Mouse (Mus musculus) midbrain, embryonic 12.5 days (tissue): Measurements from ENCODE around the gene Kcnd3. TPM values are rescaled to one million over a fixed set of nuclear protein-coding genes. Genes with fewer than 3 reads are reported as not detected.

ENCODE experiments used
- ATAC-seq: fragments of 200-750 bp; cut with Nextera tagmentation; 2 replicates; pipeline ENCODE4 v1.8.0; 2017; ENCODE audit warnings: low read depth, moderate TSS enrichment, moderate library complexity; ENCODE audit not compliant: low FRiP score
- H3K27ac ChIP-seq: fragments of 300-500 bp; sonication (generic); replicated peaks from 2 replicates; pipeline ENCODE4 v1.5.1; 2016; ENCODE audit warnings: mild to moderate bottlenecking
- H3K27me3 ChIP-seq: fragments of 300-500 bp; sonication (generic); 2 replicates; pipeline ENCODE4 v1.6.1; 2016; ENCODE audit warnings: mild to moderate bottlenecking
- H3K36me3 ChIP-seq: fragments of 300-500 bp; sonication (generic); 2 replicates; pipeline ENCODE4 v1.6.1; 2016
- H3K4me1 ChIP-seq: fragments of 300-500 bp; sonication (generic); 2 replicates; pipeline ENCODE4 v1.6.1; 2016
- H3K4me2 ChIP-seq: fragments of 300-500 bp; sonication (generic); replicated peaks from 2 replicates; pipeline ENCODE4 v1.6.1; 2016; ENCODE audit warnings: mild to moderate bottlenecking, moderate library complexity
- H3K4me3 ChIP-seq: fragments of 300-500 bp; sonication (generic); 2 replicates; pipeline ENCODE4 v1.5.1; 2016; ENCODE audit warnings: mild to moderate bottlenecking
- H3K9ac ChIP-seq: fragments of 300-500 bp; sonication (generic); replicated peaks from 2 replicates; pipeline ENCODE4 v1.6.1; 2016; ENCODE audit warnings: mild to moderate bottlenecking, moderate library complexity
- H3K9me3 ChIP-seq: fragments of 300-500 bp; sonication (generic); 2 replicates; pipeline ENCODE4 v1.6.1; 2016; ENCODE audit warnings: mild to moderate bottlenecking
- WGBS: fragments of 180-500 bp; shearing (Covaris S2); methylation state at CpG from one replicate; pipeline ENCODE4 v1.1.7; 2016; 5-methylcytosine and 5-hydroxymethylcytosine counted together
- polyA plus RNA-seq: library from polyadenylated mRNA; unstranded; fragments of >200 nt; fragmentation: Nextera tagmentation; extraction: Ambion mirVana; gene quantifications from 2 replicates; pipeline ENCODE4 v1.2.1, GENCODE M21; 2016

Kcnd3 gene
- polyA plus RNA-seq, 1 experiment from 2014 or later: 5.1 TPM

- WGBS: 65% methylated on average over 2 of the region's 2 CpGs
- H3K4me3 ChIP-seq: no peak overlapping the region
- no peak overlapping the region for H3K9ac ChIP-seq
- no peaks in the 10 kb centered on the region for H3K9me3 ChIP-seq
- peaks cover 15% of the 10 kb centered on the region for H3K4me1 ChIP-seq
- no peak overlapping the region for H3K4me2 ChIP-seq
- ATAC-seq: no peak
- no peak overlapping the region for H3K27ac ChIP-seq
- H3K36me3 ChIP-seq: no peaks in the 10 kb centered on the region
- H3K27me3 ChIP-seq: no peaks in the 10 kb centered on the region
Observed at GRCm38 (mm10) chr3:105592246-105592645, 140.1 kb downstream of the Kcnd3 start.

- ATAC-seq: no peak
- no peak overlapping the region for H3K4me2 ChIP-seq
- no peaks in the 10 kb centered on the region for H3K36me3 ChIP-seq
- no peaks in the 10 kb centered on the region for H3K27me3 ChIP-seq
- H3K9me3 ChIP-seq: no peaks in the 10 kb centered on the region
- H3K4me3 ChIP-seq: no peak overlapping the region
- H3K27ac ChIP-seq: no peak overlapping the region
- no peak overlapping the region for H3K9ac ChIP-seq
- H3K4me1 ChIP-seq: no peaks in the 10 kb centered on the region
- WGBS: 88% methylated on average over 4 of the region's 4 CpGs
Observed at GRCm38 (mm10) chr3:105600483-105600882, 148.4 kb downstream of the Kcnd3 start.

GRCm38 (mm10) chr3:105602966-105603365 is 150.8 kb downstream of the Kcnd3 start:
- H3K27ac ChIP-seq: no peak overlapping the region
- WGBS: 91% methylated on average over 5 of the region's 5 CpGs
- H3K9me3 ChIP-seq: no peaks in the 10 kb centered on the region
- H3K36me3 ChIP-seq: no peaks in the 10 kb centered on the region
- no peaks in the 10 kb centered on the region for H3K27me3 ChIP-seq
- H3K4me1 ChIP-seq: no peaks in the 10 kb centered on the region
- no peak overlapping the region for H3K9ac ChIP-seq
- no peak overlapping the region for H3K4me2 ChIP-seq
- H3K4me3 ChIP-seq: no peak overlapping the region
- no peak for ATAC-seq

- Histone ChIP-seq H3K9me3 (no peaks in the 10 kb centered on the region), H3K9ac (no peak overlapping the region), H3K4me1 (no peaks in the 10 kb centered on the region), H3K36me3 (no peaks in the 10 kb centered on the region), H3K4me3 (no peak overlapping the region), H3K27ac (no peak overlapping the region), H3K4me2 (no peak overlapping the region), H3K27me3 (no peaks in the 10 kb centered on the region)
- 83% methylated on average over 5 of the region's 5 CpGs for WGBS
- ATAC-seq: no peak
Observed at GRCm38 (mm10) chr3:105605726-105606125, 153.6 kb downstream of the Kcnd3 start.

- ATAC-seq: no peak
- Histone ChIP-seq H3K27me3 (no peaks in the 10 kb centered on the region), H3K4me3 (no peak overlapping the region), H3K4me2 (no peak overlapping the region), H3K36me3 (no peaks in the 10 kb centered on the region), H3K9ac (no peak overlapping the region), H3K27ac (no peak overlapping the region), H3K4me1 (no peaks in the 10 kb centered on the region), H3K9me3 (no peaks in the 10 kb centered on the region)
- WGBS: 89% methylated on average over 3 of the region's 3 CpGs
Observed at GRCm38 (mm10) chr3:105608857-105609256, 156.7 kb downstream of the Kcnd3 start.

GRCm38 (mm10) chr3:105611531-105612422 is 159.6 kb downstream of the Kcnd3 start:
- Histone ChIP-seq H3K4me1 (no peaks in the 10 kb centered on the region), H3K4me3 (no peak overlapping the region), H3K9ac (no peak overlapping the region), H3K9me3 (no peaks in the 10 kb centered on the region), H3K27me3 (no peaks in the 10 kb centered on the region), H3K4me2 (no peak overlapping the region), H3K27ac (no peak overlapping the region), H3K36me3 (no peaks in the 10 kb centered on the region)
- no peak for ATAC-seq
- 86% methylated on average over 7 of the region's 7 CpGs for WGBS

GRCm38 (mm10) chr3:105612423-105612814 is 160.3 kb downstream of the Kcnd3 start:
- 84% methylated on average over 4 of the region's 4 CpGs for WGBS
- H3K4me2 ChIP-seq: no peak overlapping the region
- no peaks in the 10 kb centered on the region for H3K27me3 ChIP-seq
- no peak overlapping the region for H3K27ac ChIP-seq
- no peak overlapping the region for H3K4me3 ChIP-seq
- 0 out of 2 replicates have a peak, but pooled peaks cover 2% of the 10 kb centered on the region for H3K4me1 ChIP-seq
- no peaks in the 10 kb centered on the region for H3K36me3 ChIP-seq
- no peak for ATAC-seq
- no peaks in the 10 kb centered on the region for H3K9me3 ChIP-seq
- no peak overlapping the region for H3K9ac ChIP-seq

GRCm38 (mm10) chr3:105616861-105617743 is 165.0 kb downstream of the Kcnd3 start:
- WGBS: 91% methylated on average over 2 of the region's 2 CpGs
- Histone ChIP-seq H3K4me3 (no peak overlapping the region), H3K27me3 (no peaks in the 10 kb centered on the region), H3K36me3 (no peaks in the 10 kb centered on the region), H3K9me3 (no peaks in the 10 kb centered on the region), H3K27ac (0 out of 2 replicates have a peak overlapping the region, but pooled peaks have one; percentile 30), H3K4me1 (0 out of 2 replicates have a peak, but pooled peaks cover 2% of the 10 kb centered on the region), H3K9ac (no peak overlapping the region), H3K4me2 (no peak overlapping the region)
- ATAC-seq: no peak

- Histone ChIP-seq H3K27me3 (no peaks in the 10 kb centered on the region), H3K4me3 (no peak overlapping the region), H3K36me3 (no peaks in the 10 kb centered on the region), H3K27ac (no peak overlapping the region), H3K9me3 (no peaks in the 10 kb centered on the region), H3K4me1 (peaks cover 7% of the 10 kb centered on the region; the same call in 1 of the 2 replicates), H3K9ac (no peak overlapping the region), H3K4me2 (no peak overlapping the region)
- 74% methylated on average over 8 of the region's 8 CpGs for WGBS
- ATAC-seq: no peak
Observed at GRCm38 (mm10) chr3:105621154-105621553, 169.0 kb downstream of the Kcnd3 start.

GRCm38 (mm10) chr3:105623137-105623536 is 171.0 kb downstream of the Kcnd3 start:
- H3K4me3 ChIP-seq: no peak overlapping the region
- H3K27me3 ChIP-seq: no peaks in the 10 kb centered on the region
- no peaks in the 10 kb centered on the region for H3K36me3 ChIP-seq
- peaks cover 5% of the 10 kb centered on the region for H3K4me1 ChIP-seq
- ATAC-seq: no peak
- H3K4me2 ChIP-seq: no peak overlapping the region
- WGBS: 63% methylated on average over 4 of the region's 4 CpGs
- H3K9me3 ChIP-seq: no peaks in the 10 kb centered on the region
- H3K9ac ChIP-seq: no peak overlapping the region
- no peak overlapping the region for H3K27ac ChIP-seq

- H3K4me2 ChIP-seq: no peak overlapping the region
- H3K27me3 ChIP-seq: no peaks in the 10 kb centered on the region
- WGBS: 87% methylated on average over 2 of the region's 2 CpGs
- H3K4me3 ChIP-seq: no peak overlapping the region
- no peak overlapping the region for H3K9ac ChIP-seq
- ATAC-seq: no peak
- H3K4me1 ChIP-seq: peaks cover 5% of the 10 kb centered on the region
- H3K9me3 ChIP-seq: no peaks in the 10 kb centered on the region
- H3K27ac ChIP-seq: no peak overlapping the region
- no peaks in the 10 kb centered on the region for H3K36me3 ChIP-seq
Observed at GRCm38 (mm10) chr3:105625961-105626360, 173.8 kb downstream of the Kcnd3 start.

GRCm38 (mm10) chr3:105627258-105627657 is 175.1 kb downstream of the Kcnd3 start:
- 84% methylated on average over 6 of the region's 6 CpGs for WGBS
- Histone ChIP-seq H3K4me2 (no peak overlapping the region), H3K9ac (no peak overlapping the region), H3K27me3 (no peaks in the 10 kb centered on the region), H3K4me1 (peaks cover 6% of the 10 kb centered on the region), H3K27ac (no peak overlapping the region), H3K36me3 (no peaks in the 10 kb centered on the region), H3K9me3 (no peaks in the 10 kb centered on the region), H3K4me3 (no peak overlapping the region)
- ATAC-seq: no peak
